Mouse (Mus musculus): ENCODE measurements around the gene Pde8b.

Gene Pde8b

GRCm38 (mm10) chr13:95202151-95202758, 47.9 kb downstream of the Pde8b start:
- H3K9me3 ChIP-seq (ENCODE audit: low read length) = no peaks in the 10 kb centered on the region
- TF ChIP-seq NANOG (IDR thresholded peaks at IDR 0.05; ENCODE audit: borderline replicate concordance, low read length) (no peak), POU5F1 (IDR thresholded peaks at IDR 0.05; ENCODE audit: borderline replicate concordance, low read length) (no peak), CTCF (conservative IDR thresholded peaks at IDR 0.05; ENCODE audit: low read length) (no peak)
- no peak overlapping the region for H3K4me3 ChIP-seq (replicated peaks; ENCODE audit: low read length)
- H3K27me3 ChIP-seq (ENCODE audit: insufficient read depth, low read length) = no peaks in the 10 kb centered on the region
- no peaks in the 10 kb centered on the region for H3K4me1 ChIP-seq (replicated peaks; ENCODE audit: low read depth, low read length)
- no peaks in the 10 kb centered on the region for H3K36me3 ChIP-seq (ENCODE audit: insufficient read depth, low read length)

DNA sequence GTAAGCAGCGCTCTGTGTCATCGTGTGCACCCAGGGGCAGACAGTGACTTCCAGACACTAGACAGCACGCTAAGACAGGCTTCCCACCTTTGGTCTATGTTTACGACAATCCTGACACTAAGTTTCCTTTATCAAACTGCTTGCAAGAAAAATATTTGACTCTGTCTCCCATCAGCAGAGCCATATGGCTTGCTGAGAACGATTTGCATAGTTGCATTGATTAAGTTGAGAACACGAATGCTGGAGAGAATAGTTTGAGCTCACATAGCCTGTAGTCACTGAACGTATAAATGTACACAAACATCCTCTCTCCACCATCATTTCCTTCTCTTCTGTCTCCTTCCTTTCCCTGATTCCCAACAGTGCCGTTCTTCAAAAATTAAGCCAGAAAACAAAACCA, 49.3 kb downstream of the Pde8b start:
- no peak overlapping the region for H3K4me3 ChIP-seq (replicated peaks; ENCODE audit: low read length)
- no peaks in the 10 kb centered on the region for H3K4me1 ChIP-seq (replicated peaks; ENCODE audit: low read depth, low read length)
- no peaks in the 10 kb centered on the region for H3K36me3 ChIP-seq (ENCODE audit: insufficient read depth, low read length)
- no peaks in the 10 kb centered on the region for H3K27me3 ChIP-seq (ENCODE audit: insufficient read depth, low read length)
- no peaks in the 10 kb centered on the region for H3K9me3 ChIP-seq (ENCODE audit: low read length)
- no peak for TF ChIP-seq POU5F1 (IDR thresholded peaks at IDR 0.05; ENCODE audit: borderline replicate concordance, low read length)
- no peak for TF ChIP-seq CTCF (conservative IDR thresholded peaks at IDR 0.05; ENCODE audit: low read length)
- TF ChIP-seq NANOG (IDR thresholded peaks at IDR 0.05; ENCODE audit: borderline replicate concordance, low read length) = no peak

DNA sequence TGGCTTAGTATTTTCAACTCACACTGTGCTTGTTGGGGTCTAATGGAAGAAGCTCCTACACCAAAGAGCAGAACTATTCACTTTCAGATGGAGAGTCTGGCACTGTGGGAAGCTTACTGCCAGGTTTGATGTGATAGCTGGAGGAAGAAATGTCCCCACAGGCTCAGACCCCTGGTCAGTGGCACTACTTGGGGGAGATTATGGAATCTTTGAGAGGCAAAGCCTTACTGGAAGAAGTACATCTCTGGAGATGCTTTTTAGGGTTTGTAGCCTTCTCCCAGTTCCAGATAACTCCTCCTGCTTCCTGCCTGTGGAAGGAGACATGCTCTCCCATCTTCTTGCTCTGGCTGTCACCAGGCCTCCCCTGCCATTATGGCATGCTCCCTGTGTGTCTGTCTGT, 50.1 kb downstream of the Pde8b start:
- Histone ChIP-seq H3K9me3 (ENCODE audit: low read length) (no peaks in the 10 kb centered on the region), H3K27me3 (ENCODE audit: insufficient read depth, low read length) (no peaks in the 10 kb centered on the region), H3K4me3 (replicated peaks; ENCODE audit: low read length) (no peak overlapping the region), H3K4me1 (replicated peaks; ENCODE audit: low read depth, low read length) (no peaks in the 10 kb centered on the region), H3K36me3 (ENCODE audit: insufficient read depth, low read length) (no peaks in the 10 kb centered on the region)
- TF ChIP-seq CTCF (conservative IDR thresholded peaks at IDR 0.05; ENCODE audit: low read length) (no peak), POU5F1 (IDR thresholded peaks at IDR 0.05; ENCODE audit: borderline replicate concordance, low read length) (no peak), NANOG (IDR thresholded peaks at IDR 0.05; ENCODE audit: borderline replicate concordance, low read length) (no peak)

GRCm38 (mm10) chr13:95196106-95196705, 53.9 kb downstream of the Pde8b start:
- TF ChIP-seq NANOG (IDR thresholded peaks at IDR 0.05; ENCODE audit: borderline replicate concordance, low read length) (no peak), CTCF (conservative IDR thresholded peaks at IDR 0.05; ENCODE audit: low read length) (no peak), POU5F1 (IDR thresholded peaks at IDR 0.05; ENCODE audit: borderline replicate concordance, low read length) (no peak)

GRCm38 (mm10) chr13:95191951-95192350, 58.2 kb downstream of the Pde8b start:
- TF ChIP-seq POU5F1 (IDR thresholded peaks at IDR 0.05; ENCODE audit: borderline replicate concordance, low read length) = no peak
- TF ChIP-seq CTCF (conservative IDR thresholded peaks at IDR 0.05; ENCODE audit: low read length) = no peak

More at GRCm38 (mm10) chr13:95196106-95196705, 53.9 kb downstream of the Pde8b start:
- no peaks in the 10 kb centered on the region for H3K36me3 ChIP-seq (ENCODE audit: insufficient read depth, low read length)
- no peak overlapping the region for H3K4me3 ChIP-seq (replicated peaks; ENCODE audit: low read length)
- no peaks in the 10 kb centered on the region for H3K9me3 ChIP-seq (ENCODE audit: low read length)
- no peaks in the 10 kb centered on the region for H3K4me1 ChIP-seq (replicated peaks; ENCODE audit: low read depth, low read length)
- H3K27me3 ChIP-seq (ENCODE audit: insufficient read depth, low read length) = no peaks in the 10 kb centered on the region

DNA sequence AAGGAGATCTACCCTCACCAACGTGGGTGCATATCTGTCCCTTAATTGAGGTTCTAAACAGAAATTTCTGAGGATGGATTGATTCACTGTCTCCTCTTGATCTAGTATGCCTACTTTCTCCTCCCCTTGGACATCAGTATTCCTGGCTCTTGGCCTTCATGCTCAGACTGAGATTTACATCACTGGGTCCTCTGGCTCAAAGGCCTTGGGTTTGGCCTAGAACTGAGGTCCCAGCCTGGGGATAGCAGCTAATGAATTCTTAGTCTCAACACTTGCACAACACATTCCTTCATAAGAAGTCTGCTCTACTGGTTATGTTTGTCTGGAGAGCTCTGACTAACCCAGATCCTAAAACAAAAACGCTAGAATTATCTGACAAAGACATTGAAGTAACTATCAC, 61.0 kb downstream of the Pde8b start:
- H3K9me3 ChIP-seq (ENCODE audit: low read length) = no peaks in the 10 kb centered on the region
- no peaks in the 10 kb centered on the region for H3K36me3 ChIP-seq (ENCODE audit: insufficient read depth, low read length)
- TF ChIP-seq POU5F1 (IDR thresholded peaks at IDR 0.05; ENCODE audit: borderline replicate concordance, low read length) (no peak), CTCF (conservative IDR thresholded peaks at IDR 0.05; ENCODE audit: low read length) (no peak), NANOG (IDR thresholded peaks at IDR 0.05; ENCODE audit: borderline replicate concordance, low read length) (no peak)
- no peak overlapping the region for H3K4me3 ChIP-seq (replicated peaks; ENCODE audit: low read length)
- H3K27me3 ChIP-seq (ENCODE audit: insufficient read depth, low read length) = no peaks in the 10 kb centered on the region
- no peaks in the 10 kb centered on the region for H3K4me1 ChIP-seq (replicated peaks; ENCODE audit: low read depth, low read length)

More at GRCm38 (mm10) chr13:95191951-95192350, 58.2 kb downstream of the Pde8b start:
- Histone ChIP-seq H3K27me3 (ENCODE audit: insufficient read depth, low read length) (no peaks in the 10 kb centered on the region), H3K9me3 (ENCODE audit: low read length) (no peaks in the 10 kb centered on the region), H3K4me3 (replicated peaks; ENCODE audit: low read length) (no peak overlapping the region), H3K4me1 (replicated peaks; ENCODE audit: low read depth, low read length) (no peaks in the 10 kb centered on the region), H3K36me3 (ENCODE audit: insufficient read depth, low read length) (no peaks in the 10 kb centered on the region)

DNA sequence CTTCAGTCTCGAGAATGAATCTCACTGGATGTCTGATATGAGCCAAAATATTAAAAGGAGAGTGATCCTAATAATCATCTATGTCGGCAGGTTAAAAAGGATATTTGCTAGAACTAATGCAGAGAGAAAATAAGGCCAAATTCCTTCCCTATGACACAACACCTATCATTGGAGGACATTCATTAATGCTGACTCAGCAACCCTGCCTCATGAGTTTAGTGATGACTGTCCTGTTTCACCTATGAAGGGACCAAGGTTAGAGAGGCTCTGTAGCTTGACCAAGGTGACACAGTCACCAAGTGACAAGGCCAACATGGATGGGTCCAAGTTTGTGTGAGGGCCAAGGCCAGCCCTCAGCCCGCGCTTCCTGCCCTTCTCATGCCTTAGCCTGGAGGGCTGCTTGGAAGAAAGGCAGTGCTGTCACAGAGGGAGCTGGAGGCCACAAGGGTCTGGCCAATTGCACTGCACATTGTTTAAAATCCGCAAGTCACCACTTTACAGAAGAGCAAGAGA, 62.9 kb downstream of the Pde8b start:
- TF ChIP-seq CTCF (conservative IDR thresholded peaks at IDR 0.05; ENCODE audit: low read length) = no peak
- no peak for TF ChIP-seq POU5F1 (IDR thresholded peaks at IDR 0.05; ENCODE audit: borderline replicate concordance, low read length)
- TF ChIP-seq NANOG (IDR thresholded peaks at IDR 0.05; ENCODE audit: borderline replicate concordance, low read length) = no peak
- H3K4me3 ChIP-seq (replicated peaks; ENCODE audit: low read length) = no peak overlapping the region
- no peaks in the 10 kb centered on the region for H3K36me3 ChIP-seq (ENCODE audit: insufficient read depth, low read length)
- no peaks in the 10 kb centered on the region for H3K4me1 ChIP-seq (replicated peaks; ENCODE audit: low read depth, low read length)
- no peaks in the 10 kb centered on the region for H3K9me3 ChIP-seq (ENCODE audit: low read length)
- H3K27me3 ChIP-seq (ENCODE audit: insufficient read depth, low read length) = no peaks in the 10 kb centered on the region

DNA sequence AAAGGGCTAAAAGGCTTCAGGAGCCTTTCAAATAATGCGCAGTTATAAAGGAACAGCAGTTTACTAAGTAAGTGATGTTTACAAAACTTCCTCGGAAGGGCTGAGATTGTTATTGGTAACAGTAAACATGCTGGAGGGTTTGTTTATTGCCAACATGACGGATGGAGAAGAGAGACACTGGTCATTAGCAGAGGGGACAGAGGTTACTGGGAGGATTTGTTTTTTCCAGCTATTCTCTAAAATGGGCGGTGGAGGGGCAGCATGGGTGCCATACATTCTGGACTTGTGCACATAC, 63.4 kb downstream of the Pde8b start:
- no peaks in the 10 kb centered on the region for H3K9me3 ChIP-seq (ENCODE audit: low read length)
- H3K4me3 ChIP-seq (replicated peaks; ENCODE audit: low read length) = no peak overlapping the region
- H3K36me3 ChIP-seq (ENCODE audit: insufficient read depth, low read length) = no peaks in the 10 kb centered on the region
- no peaks in the 10 kb centered on the region for H3K4me1 ChIP-seq (replicated peaks; ENCODE audit: low read depth, low read length)
- H3K27me3 ChIP-seq (ENCODE audit: insufficient read depth, low read length) = no peaks in the 10 kb centered on the region
- TF ChIP-seq POU5F1 (IDR thresholded peaks at IDR 0.05; ENCODE audit: borderline replicate concordance, low read length) (no peak), CTCF (conservative IDR thresholded peaks at IDR 0.05; ENCODE audit: low read length) (no peak), NANOG (IDR thresholded peaks at IDR 0.05; ENCODE audit: borderline replicate concordance, low read length) (no peak)
